Comparison of ENCODE assay signal across 10 mouse cellular contexts in genomic region chr13:94064571-94064970, GRCm38 (mm10). TPM values are rescaled to one million over a fixed set of nuclear protein-coding genes. Genes with fewer than 3 reads are reported as not detected.
DNase-seq lines count a peak whose midpoint lies in the region; ATAC-seq and TF ChIP-seq lines count a peak whose summit lies in the region.
"Had no signal": no experiment of that assay in that cellular context is flagged by ENCODE, and none has a peak within 500 bp of the region (broad histone marks: within the 10 kb centered on the region; RNA-seq: fewer than 3 reads in every experiment).

No protein-coding gene starts in this region.

- peaks cover 42% of the 10 kb centered on the region for H3K4me1 ChIP-seq in heart, embryonic 15.5 days (replicated peaks)

- WGBS in heart, embryonic 15.5 days: 30% methylated on average over 7 of the region's 7 CpGs

- H3K27ac ChIP-seq in heart, embryonic 15.5 days: 0 out of 2 replicates have a peak overlapping the region, but pooled peaks have one; percentile 25
- H3K27ac ChIP-seq in left cerebral cortex, adult 2 months: no peak overlapping the region; the same call in 1 of the 2 replicates
- H3K27ac ChIP-seq: liver, embryonic 13.5 days had no signal

- TF ChIP-seq CTCF in left cerebral cortex, adult 2 months (IDR thresholded peaks at IDR 0.05): no peak

- no peaks in the 10 kb centered on the region for H3K27me3 ChIP-seq in heart, embryonic 15.5 days

- H3K9ac ChIP-seq in heart, embryonic 15.5 days: no peak overlapping the region
- H3K9ac ChIP-seq: liver, embryonic 13.5 days had no signal

- H3K36me3 ChIP-seq in heart, embryonic 15.5 days: no peaks in the 10 kb centered on the region
- H3K36me3 ChIP-seq: liver, embryonic 13.5 days had no signal

- H3K9me3 ChIP-seq in heart, embryonic 15.5 days (replicated peaks): no peaks in the 10 kb centered on the region
- H3K9me3 ChIP-seq: liver, embryonic 13.5 days had no signal

- no peak overlapping the region for H3K4me2 ChIP-seq in heart, embryonic 15.5 days
- H3K4me2 ChIP-seq: liver, embryonic 13.5 days had no signal

- peak; percentile 27 for DNase-seq in retina, postnatal 1 day
- no peak for DNase-seq in retina, embryonic 14.5 days (ENCODE audit: low spot score)
- DNase-seq in kidney, postnatal 36 days: peak; percentile 63 to 71
- DNase-seq in frontal cortex, postnatal 36 days (ENCODE audit: low spot score in 2 of 2): no peak
- DNase-seq in left cerebral cortex, adult 2 months (ENCODE audit: extremely low spot score in 1 of 2, low spot score in 2 of 2): no peak
- no peak for DNase-seq in cerebellum, postnatal 36 days
- DNase-seq in cerebellum, adult 11 months: no peak
- DNase-seq: liver, embryonic 13.5 days; thymus, postnatal 4 days had no signal

- no peak overlapping the region for H3K4me3 ChIP-seq in heart, embryonic 15.5 days
- H3K4me3 ChIP-seq in left cerebral cortex, adult 2 months: no peak overlapping the region
- H3K4me3 ChIP-seq: liver, embryonic 13.5 days had no signal

- no peak for ATAC-seq in heart, embryonic 15.5 days (replicated peaks; ENCODE audit: insufficient number of reproducible peaks, insufficient read depth, low FRiP score, low read depth)

- intact Hi-C loops in left cerebral cortex, adult 2 months (cut with DNase I): loop anchor here (5.0 kb wide), 1 partner anchor 78 kb away; no protein-coding TSS in a partner anchor

RNA-seq across cellular contexts. Expression of gene Lhfpl2, which starts 7.0 kb away (rescaled TPM):
- 24.9 and 33.7 TPM in 2 replicates for polyA plus RNA-seq in heart, embryonic 15.5 days (2015; fragmentation: Nextera tagmentation; extraction: Ambion mirVana)
- 10 to 100 TPM; 12.5 to 15.9 TPM for total RNA-seq in left cerebral cortex, adult 2 months (2021)

Comparison
In these comparisons a context has a peak if more than half of its experiments do, and no peak if none do; other contexts are left out.
1. DNase-seq: peak in retina, postnatal 1 day (single experiment) and kidney, postnatal 36 days (2 of 2); none in retina, embryonic 14.5 days (single experiment), frontal cortex, postnatal 36 days (0 of 2), left cerebral cortex, adult 2 months (0 of 2), cerebellum, postnatal 36 days (0 of 2) and cerebellum, adult 11 months (single experiment).